Mouse (Mus musculus): ENCODE results near the gene Sh2d6. TPM values are rescaled to one million over a fixed set of nuclear protein-coding genes. Genes with fewer than 3 reads are reported as not detected.

Gene Sh2d6
- polyA plus RNA-seq, 1 experiment from 2014 or later, result not detected

Other genes with a start within 250 kb of the Sh2d6 start
- not detected in 2 replicates for gene Sftpb, start 217.1 kb downstream of the Sh2d6 start, polyA plus RNA-seq (2015; fragmentation: Nextera tagmentation; extraction: Ambion mirVana)
- gene Usp39, start 176.5 kb downstream of the Sh2d6 start, polyA plus RNA-seq (2015; fragmentation: Nextera tagmentation; extraction: Ambion mirVana), result 32.6 and 33.2 TPM in 2 replicates
- 11.8 and 14.1 TPM in 2 replicates for gene 0610030E20Rik, start 174.4 kb downstream of the Sh2d6 start, polyA plus RNA-seq (2015; fragmentation: Nextera tagmentation; extraction: Ambion mirVana)
- 54.4 and 59.7 TPM in 2 replicates for gene Tmem150a, start 166.3 kb downstream of the Sh2d6 start, polyA plus RNA-seq (2015; fragmentation: Nextera tagmentation; extraction: Ambion mirVana)
- gene Rnf181, start 154.8 kb downstream of the Sh2d6 start, polyA plus RNA-seq (2015; fragmentation: Nextera tagmentation; extraction: Ambion mirVana), result 86.5 and 91.9 TPM in 2 replicates
- gene Vamp5, start 141.2 kb downstream of the Sh2d6 start, polyA plus RNA-seq (2015; fragmentation: Nextera tagmentation; extraction: Ambion mirVana), result 54.9 and 62.8 TPM in 2 replicates
- 212 and 230 TPM in 2 replicates for gene Vamp8, start 131.0 kb downstream of the Sh2d6 start, polyA plus RNA-seq (2015; fragmentation: Nextera tagmentation; extraction: Ambion mirVana)
- 29.6 and 31.7 TPM in 2 replicates for gene Ggcx, start 107.4 kb downstream of the Sh2d6 start, polyA plus RNA-seq (2015; fragmentation: Nextera tagmentation; extraction: Ambion mirVana)
- gene Mat2a, start 82.1 kb downstream of the Sh2d6 start, polyA plus RNA-seq (2015; fragmentation: Nextera tagmentation; extraction: Ambion mirVana), result 124 and 131 TPM in 2 replicates
- gene Capg, start 22.7 kb upstream of the Sh2d6 start, polyA plus RNA-seq (2015; fragmentation: Nextera tagmentation; extraction: Ambion mirVana), result 18.8 and 20.3 TPM in 2 replicates
- 4.5 and 4.7 TPM in 2 replicates for gene Elmod3, start 76.7 kb upstream of the Sh2d6 start, polyA plus RNA-seq (2015; fragmentation: Nextera tagmentation; extraction: Ambion mirVana)
- gene Retsat, start 76.8 kb upstream of the Sh2d6 start, polyA plus RNA-seq (2015; fragmentation: Nextera tagmentation; extraction: Ambion mirVana), result 17.6 and 21.5 TPM in 2 replicates
- 15.5 and 16.8 TPM in 2 replicates for gene Tgoln1, start 95.3 kb upstream of the Sh2d6 start, polyA plus RNA-seq (2015; fragmentation: Nextera tagmentation; extraction: Ambion mirVana)